Mouse (Mus musculus): Measurements from ENCODE around the gene Fkbp11.

Gene Fkbp11

DNA sequence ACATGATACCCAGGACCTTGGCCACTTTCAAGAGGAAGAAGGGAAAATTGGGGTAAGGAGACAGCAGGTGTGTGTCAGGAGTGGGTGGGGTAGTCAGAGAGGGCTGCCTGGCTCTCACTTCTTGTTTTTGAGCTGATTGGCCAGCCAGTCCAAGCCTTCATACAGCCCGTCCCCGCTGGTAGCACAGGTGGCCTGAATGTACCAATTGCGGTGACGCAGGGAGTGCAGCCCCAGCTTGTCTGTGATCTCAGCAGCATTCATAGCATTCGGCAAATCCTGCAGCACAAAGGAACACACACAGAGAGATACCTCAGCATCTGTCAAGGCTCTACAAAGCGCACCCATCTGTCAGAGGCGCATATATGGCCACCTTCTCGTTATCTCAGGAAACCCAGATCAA lies 12.2 kb upstream of the Fkbp11 start:
- DNase-seq (ENCODE audit: low spot score in 2 of 2), result no peak

DNA sequence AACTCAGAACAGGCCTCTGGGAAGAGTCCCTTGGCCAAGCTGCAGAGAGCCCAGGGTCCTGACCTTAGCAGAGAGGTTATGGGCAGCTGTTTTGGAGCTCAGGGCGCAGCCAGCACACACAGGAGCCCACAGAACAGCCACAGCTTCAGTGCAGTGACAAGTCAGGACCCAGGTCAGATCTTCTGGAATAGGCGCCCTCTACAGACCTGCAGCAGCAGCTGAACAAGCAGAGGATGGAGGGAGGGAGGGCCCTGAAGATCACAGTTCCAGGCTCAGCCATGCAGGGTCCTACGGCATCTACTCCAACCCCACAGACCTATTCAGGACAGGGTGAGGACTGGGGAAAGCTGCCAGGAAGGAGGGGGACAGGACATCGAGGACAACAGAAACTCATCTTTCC lies 10.8 kb upstream of the Fkbp11 start:
- no peak for DNase-seq (ENCODE audit: low spot score in 2 of 2)

DNA sequence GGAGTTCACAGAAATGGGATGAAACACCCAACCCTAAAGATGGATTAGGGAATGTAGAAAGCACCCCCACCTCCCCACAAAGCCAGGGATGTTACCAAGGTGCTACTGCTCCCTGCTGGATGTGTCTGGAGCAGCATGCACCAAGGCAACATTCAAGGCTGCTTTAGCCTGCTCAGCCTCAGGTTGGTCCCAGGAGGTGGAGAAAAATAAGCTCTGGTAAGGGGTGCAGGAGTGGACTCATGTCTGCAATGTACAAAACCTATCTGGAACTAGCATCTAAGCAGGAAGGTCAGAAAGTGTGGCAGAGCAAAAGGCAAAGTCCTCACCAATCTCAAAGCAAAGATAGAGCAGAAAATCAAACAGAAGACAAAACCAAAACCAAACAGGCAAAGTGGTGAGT lies 9.9 kb upstream of the Fkbp11 start:
- DNase-seq (ENCODE audit: low spot score in 2 of 2), result peak in 1 of 2 experiments; percentile 47

DNA sequence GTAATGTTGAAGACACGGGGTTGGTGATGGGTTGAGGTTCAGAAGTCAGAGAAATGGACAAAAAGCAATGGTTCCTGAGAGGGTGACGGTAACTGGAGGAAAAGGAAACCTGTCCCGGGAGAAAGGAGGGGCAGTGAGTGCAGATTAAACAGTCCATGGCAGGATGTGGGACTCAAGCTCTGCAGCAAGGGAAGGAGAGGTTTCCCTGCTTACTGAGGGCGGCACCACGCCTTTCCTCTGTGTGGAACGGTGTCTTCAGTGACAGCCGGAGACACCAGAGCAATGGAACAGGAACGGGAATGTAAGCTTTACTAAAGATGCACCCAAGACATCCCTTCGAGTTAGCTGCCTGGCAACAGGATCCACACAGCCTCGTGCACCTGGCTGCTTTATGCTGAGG lies 8.5 kb upstream of the Fkbp11 start:
- DNase-seq (ENCODE audit: low spot score in 2 of 2), result no peak

DNA sequence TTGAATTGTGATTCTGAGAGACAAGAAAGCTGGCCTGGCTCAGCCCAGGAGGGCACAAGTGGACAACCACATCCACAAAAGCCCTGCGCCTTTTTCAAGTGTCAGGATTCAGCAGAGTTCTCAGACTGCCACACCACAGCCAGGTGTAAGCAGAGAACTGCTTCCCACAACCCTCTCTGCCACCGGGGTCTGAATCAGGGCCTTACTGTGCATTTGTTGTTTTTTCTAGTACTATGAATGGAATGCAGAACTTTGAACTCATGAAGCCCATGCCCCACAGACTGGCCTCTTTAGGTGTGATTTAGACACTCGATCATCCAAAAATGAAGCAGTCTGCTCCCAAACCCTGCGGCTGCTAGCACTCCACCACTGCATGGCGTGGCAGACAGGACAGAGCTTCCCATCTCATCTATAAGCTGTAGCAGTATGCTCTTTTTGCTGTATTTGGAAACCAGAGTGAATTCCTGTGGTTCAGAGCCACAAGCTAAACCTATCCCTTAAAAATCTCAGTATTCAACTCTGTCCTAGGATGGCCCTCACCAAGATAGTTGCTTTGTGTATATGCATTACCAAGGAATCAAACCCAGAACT lies 6.1 kb upstream of the Fkbp11 start:
- DNase-seq (ENCODE audit: low spot score in 2 of 2), result no peak

DNA sequence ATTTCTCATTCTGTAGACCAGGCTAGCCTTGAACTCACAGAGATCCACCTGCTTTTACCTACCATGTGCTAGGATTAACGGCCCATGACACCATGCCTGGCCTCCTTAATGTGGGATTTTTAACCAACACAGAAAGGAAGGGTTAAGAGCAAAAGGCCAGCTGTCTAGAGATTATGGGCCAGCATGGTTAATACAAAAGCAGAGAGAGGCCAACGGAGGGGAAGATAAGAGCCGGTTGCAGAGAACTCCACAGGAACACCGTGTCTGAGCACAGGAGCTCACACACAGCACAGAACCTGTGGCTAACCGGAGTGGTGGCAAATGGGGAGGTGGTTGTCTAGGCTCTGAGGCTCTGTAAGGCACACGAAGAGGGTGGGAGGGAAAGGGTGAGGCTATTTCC lies 5.4 kb upstream of the Fkbp11 start:
- no peak for DNase-seq (ENCODE audit: low spot score in 2 of 2)

DNA sequence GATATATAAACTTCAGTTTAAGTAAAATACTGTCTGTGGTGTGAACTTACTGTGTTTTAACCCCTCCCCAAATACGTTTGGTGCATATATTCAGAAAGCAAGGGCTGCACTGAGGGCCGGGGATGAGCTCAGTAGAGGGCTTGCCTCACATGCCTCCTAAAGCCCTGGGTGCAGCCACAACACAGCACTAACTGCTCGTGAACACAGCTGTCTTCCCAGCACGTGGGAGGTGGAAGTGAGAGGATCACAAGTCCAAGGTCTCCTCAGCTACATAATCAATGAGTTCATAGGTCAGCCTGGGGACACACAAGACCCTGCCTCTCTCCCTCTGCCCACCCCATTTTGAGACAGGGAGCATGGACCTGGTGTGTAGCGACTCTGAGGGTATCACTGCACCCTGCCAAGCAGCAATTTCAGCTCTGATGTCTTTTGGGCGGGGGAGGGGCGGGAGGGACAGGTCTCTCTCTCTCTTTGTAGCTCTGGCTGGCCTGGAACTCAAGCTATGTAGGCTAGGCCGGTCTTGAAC lies 4.1 kb upstream of the Fkbp11 start:
- no peak for DNase-seq (ENCODE audit: low spot score in 2 of 2)

DNA sequence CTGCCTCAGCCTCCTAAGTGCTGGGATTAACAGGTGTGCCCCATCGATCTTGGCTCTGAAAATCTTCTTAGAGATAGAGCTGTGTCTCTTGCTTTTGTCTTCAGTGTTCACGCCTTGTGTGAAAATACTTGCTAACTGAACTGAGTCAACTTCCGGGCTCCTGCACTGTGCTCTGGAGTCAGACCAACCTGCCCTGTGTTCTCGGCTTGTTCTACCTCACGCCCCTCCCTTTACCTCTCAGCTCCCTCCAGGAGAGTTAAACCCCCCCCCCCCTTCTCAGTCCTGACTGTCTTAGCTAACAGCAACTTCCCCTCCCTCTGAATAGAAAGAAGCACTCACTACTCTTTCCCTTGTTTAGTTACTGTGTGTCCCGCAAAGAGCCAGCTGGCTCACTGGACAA lies 2.8 kb upstream of the Fkbp11 start:
- DNase-seq (ENCODE audit: low spot score in 2 of 2), result no peak

DNA sequence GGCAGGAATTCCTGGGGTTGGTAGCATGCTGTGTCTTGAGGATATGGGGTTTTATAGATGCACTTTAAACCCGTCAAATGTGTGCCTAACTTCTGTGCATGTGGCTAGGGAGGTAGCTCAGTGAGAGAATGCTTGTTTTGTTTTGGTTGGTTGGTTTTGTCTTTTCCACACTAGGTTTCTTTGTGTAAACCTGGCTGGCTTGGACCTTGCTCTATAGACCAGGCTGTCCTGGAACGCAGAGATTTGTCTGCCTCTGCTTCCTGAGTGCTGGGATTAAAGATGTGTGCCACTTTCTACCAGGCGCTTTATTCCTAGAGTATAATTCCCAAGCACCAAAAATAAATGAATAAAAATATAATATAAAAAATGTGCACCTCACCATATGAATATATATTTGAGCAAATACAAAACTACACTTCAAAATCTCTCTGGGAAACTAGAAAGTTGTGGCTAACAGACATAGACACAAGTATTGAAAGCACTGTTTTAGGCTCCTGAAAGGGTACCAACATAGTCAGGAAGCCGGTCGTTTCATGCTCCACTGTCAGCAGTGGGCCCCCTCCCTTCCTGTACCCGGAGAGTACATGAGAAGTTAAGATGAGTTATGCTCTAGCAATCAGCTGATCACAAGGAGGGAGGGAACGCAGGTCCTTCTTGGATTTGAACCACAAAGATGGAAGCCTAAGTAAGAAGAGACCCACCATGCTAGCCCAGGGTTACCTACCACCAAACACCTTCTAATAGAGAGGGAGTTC lies 2.0 kb upstream of the Fkbp11 start:
- no peak for DNase-seq (ENCODE audit: low spot score in 2 of 2)

DNA sequence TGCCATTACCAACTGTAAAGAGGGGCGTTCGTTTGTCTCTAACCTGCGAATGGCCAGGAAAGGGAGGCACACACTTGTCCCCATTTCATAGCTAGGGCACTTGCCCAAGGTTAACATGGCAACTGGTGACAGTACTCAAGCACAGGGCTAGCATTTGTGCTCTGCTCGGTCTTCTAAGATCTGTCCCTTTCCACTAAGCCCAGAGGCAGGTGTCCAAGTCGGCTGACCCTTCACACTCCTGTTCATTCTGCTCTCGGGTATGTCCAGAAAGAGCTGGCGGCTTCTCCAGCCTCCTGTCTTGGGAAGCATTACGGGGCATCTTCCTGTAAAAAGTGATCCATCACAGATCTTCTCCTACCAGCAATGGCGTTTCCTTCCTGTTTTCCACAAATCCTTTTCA lies 368 bp upstream of the Fkbp11 start:
- DNase-seq (ENCODE audit: low spot score in 2 of 2), result no peak

DNA sequence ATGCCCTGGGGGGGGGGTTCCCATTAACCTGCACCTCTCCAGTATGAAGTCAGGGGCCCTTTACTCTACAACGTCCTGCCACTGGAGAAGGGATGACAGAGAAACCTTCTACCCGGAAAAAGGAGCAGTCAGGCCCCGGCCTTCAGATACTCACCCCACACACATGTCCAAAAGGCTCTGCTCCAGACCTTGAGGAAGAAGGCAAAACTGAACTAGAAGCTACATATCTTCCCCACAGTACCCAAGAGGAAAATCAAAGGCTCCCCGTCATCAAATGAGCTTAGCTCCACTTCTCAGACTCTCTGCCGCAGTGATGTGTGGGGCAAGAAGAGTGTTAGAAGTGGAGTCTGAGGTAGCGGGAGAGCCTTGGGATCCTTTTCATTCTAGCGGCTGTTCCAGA lies 1.3 kb downstream of the Fkbp11 start:
- no peak for DNase-seq (ENCODE audit: low spot score in 2 of 2)

DNA sequence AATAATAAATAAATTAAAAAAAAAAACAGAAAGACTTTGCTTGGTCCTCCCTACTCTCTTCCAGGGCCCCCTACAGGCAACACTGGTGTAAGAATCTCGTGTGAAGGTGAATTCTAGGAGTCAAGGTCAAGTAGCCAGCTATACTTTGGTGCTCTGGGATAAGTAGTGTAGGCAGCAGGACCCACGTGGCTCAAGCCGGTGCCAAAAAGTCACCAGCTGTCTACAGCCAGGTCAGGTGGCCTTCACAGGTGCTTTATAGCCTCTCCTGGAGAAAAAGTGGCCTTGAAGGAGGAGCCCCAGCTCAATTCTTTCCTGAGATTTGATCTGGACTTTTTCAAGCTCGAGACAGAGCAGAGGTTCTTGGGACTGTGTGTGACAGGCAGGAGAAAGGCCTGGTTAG lies 1.9 kb downstream of the Fkbp11 start:
- DNase-seq (ENCODE audit: low spot score in 2 of 2), result no peak

DNA sequence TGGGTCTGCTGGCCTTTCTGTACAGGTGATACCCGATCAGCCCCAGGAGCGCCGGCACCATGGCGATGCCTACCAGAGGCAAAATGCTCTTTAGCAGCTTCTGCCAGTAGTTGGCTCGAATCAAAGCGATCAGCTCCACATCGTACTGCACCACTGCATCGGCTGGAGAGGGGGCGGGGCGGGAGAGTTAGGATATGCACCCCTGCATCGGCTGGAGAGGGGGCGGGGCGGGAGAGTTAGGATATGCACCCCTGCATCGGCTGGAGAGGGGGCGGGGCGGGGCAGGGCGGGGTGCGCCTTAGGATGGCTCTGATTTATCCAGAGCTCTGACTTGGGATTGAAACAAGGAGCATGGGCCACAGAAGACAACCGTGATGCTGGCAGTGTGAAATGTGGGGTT lies 3.6 kb downstream of the Fkbp11 start:
- no peak for DNase-seq (ENCODE audit: low spot score in 2 of 2)

DNA sequence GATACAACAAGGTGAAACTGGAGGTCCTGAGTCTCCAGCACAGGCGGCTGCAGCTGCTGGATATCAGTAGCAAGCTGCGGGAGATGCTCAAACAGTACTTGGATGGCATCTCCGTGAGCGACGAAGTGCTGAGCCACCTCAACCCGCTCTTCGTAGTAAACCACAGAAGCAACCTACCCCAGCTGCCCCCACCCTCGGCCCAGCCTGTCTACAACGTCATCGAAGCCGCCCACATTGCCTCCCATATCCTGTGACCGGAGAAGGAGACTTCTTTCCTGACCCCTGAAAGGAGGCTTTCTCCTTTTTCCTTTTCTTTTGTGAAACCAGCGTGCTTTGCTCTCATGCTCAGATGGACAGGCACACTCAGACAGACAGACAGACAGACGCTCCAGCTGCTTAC lies 5.1 kb downstream of the Fkbp11 start:
- DNase-seq (ENCODE audit: low spot score in 2 of 2), result no peak

DNA sequence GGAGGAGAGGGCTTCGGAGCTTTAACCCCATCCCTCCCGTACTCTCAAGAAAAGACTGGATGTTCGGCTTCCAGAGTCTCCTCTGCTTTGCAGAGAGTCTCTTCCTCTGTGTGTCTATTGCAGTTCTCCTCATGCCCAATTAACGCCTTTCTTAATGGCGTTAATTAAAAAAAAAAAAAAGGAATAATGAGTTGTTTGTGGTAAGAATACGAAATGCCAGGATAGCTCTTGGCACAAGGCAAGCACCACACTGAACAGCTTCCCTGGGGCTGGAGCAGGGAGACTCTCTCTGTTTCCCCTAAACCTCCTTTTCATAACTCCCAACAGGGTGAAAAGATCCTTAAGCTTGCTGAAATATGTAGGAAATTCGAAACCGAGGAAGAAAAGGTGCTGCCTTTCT lies 5.8 kb downstream of the Fkbp11 start:
- no peak for DNase-seq (ENCODE audit: low spot score in 2 of 2)

DNA sequence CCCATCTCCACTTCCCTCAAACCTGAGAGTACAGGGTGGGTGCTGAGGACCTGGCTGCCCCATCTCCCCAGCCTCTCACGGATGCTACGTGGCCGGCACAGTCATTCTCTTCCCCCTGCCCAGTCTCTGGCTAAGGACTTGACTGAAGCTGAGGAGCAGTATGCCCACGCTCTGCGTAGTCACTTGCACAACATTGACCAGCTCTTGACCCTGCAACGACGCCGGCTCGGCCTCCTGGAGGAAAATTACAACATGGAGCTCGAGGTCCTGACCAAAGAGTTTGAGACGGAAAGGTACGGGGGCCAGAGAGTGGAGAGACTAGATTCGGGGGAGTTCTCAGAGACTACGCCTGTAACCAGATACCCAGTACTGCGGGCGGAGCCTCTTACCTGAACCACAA lies 10.7 kb downstream of the Fkbp11 start:
- DNase-seq (ENCODE audit: low spot score in 2 of 2), result no peak

DNA sequence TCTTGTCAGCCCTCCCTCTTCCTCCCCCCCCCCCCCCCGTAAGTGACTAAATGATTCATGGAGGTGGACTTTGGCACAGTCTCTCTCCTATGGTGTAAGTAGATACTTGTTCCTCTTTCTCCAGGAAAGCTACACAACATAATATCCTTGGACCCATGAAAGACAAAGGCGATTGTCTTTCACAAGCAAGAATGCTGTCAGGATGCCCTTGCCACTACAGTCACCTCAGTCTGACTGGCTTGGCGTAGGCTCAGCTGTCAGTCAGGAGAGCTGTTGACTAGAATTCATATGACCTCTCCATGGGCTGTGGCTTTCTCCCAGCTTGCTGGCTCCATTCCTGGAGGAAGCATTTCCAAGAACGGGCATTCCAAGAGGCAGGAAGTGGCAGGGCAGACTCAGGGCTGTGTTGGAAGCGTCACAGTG lies 13.8 kb downstream of the Fkbp11 start:
- DNase-seq (ENCODE audit: low spot score in 2 of 2), result no peak

DNA sequence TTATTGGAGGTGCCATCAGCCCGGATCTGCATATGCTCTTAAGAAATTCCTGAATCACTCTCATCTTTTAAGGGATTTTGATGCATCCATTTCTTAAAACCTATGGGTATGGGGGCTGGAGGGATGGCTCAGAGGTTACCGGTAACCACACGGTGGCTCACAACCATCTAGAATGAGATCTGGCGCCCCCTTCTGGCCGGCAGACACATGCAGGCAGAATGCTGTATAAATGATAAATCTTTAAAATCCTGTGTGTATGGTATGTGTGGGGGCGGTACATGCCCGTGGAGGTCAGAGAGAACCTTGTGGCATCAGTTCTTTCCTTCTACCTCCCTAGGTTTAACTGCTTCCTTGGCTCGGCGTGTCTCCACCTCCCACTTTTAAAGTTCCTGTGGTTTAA lies 17.6 kb downstream of the Fkbp11 start:
- DNase-seq (ENCODE audit: low spot score in 2 of 2), result peak; percentile 75 to 79

DNA sequence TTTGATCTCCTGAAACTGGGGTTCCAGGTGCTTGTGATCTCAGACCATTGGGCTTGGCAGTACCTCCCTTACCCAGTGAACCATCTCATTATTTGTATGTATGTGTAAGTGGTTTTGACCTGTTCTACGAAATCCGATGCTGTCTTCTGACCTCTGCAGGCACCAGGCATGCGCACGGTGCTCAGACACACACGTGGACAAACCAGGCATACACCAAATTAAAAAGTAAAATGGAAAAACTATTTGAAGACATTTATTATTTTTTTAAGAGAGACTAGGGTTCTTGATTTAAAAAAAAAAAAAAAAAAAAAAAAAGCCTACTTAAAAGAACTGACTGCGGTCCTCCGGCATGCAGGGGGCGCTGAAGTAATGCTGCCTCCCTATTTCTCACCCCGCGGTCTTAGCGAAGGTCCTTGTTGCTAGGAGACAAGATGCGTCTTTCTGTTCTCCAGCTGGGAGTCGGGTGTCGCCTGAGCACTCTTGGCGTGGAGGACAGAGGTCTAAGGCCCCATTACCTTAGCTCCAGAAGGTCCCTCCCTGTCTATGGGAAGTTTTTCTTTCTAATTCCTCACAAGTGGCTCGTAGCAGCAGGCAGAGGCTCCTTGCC lies 20.1 kb downstream of the Fkbp11 start, which contains the start of gene Ccdc65:
TSS of gene Ccdc65 (plus strand) at position 442 of the 607 bp plus-strand sequence.
- peak; percentile 91 to 93 for DNase-seq (ENCODE audit: low spot score in 2 of 2)

DNA sequence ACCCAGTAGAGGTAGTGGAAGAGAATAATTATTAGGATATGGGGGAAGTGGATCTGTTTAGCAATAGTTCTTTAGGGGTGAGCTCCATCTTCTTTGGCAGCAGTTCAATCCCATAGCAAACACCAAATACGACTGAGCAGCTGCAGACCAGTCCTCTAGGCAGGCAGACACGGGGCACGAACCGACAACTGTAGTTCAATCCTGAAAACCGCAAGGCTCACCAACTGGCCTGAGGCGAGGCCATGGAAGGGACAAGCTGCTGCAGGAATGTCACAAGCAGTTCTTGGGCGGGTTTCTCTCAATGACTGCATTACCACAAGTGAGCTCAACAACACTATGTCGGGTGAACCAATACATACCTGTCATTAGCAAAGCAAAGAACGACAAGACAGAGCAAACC lies 23.7 kb downstream of the Fkbp11 start:
- no peak for DNase-seq (ENCODE audit: low spot score in 2 of 2)

DNA sequence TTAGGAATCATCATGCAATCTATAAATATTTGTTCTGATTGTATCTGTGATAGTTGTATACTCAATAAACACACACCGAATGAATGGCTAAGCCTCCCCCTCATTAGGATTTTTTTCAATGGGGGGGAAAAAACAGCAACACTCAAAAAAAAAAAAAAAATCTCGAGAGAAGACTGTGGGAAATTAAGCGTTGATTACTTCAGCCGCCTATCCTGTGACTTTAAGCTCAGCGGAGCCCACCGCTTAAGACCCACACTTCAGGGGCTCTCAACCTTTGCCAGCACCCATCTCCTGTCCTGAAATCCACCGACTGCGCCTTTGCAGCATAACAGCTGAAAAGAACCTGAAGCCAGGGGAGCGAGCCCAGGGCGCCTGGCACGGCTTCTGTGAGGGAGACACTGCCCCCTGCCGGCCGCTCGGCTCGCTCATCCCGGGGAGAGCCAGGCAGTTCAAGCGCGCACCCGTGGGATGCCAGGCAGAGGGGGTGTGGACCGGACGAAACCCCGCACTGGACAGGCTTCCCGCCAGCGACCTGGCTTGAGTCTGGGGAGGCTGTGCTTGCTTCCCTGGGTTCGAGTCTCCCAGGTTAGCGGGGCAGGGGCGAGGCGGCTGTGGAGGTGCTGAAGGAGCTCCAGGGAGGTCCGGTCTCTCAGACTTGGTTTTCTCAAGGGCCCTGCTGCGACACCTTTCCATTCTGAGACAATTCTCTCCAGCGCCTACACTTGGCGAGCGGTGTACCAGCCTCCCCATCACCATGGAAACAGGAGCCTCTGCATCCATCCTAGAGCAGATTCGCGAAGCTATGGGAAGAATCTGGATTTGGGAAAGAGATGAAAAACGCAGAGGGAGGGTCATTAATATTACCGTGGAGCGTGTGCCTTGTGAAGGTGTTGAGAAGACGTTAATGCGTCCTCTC lies 28.6 kb downstream of the Fkbp11 start:
- peak; percentile 93 to 95 for DNase-seq (ENCODE audit: low spot score in 2 of 2)

DNA sequence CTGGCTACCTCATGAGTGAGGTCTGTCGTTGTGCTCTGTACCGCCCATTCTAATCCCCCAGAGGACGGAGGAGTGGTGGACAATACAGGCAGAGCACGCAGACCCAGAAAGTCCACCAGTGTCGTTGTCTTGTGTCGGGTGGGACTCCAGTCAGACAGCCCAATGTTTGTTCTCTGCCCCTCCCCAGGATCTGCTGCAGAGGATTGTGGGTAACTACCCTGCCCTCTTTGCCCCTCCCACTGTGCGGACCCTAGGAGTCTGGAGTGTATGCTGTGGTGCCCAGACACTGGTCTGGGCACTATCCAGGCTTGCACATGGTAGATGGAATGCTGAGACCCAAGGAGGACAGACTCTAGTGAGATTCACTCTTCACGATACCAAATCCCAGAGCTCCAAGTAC lies 31.8 kb downstream of the Fkbp11 start:
- no peak for DNase-seq (ENCODE audit: low spot score in 2 of 2)
